Mouse (Mus musculus): ENCODE results near the gene Tecr. TPM values are rescaled to one million over a fixed set of nuclear protein-coding genes. Genes with fewer than 3 reads are reported as not detected.
"Not testable (repeated sequence)": the region's sequence is repeated elsewhere in the genome, so short reads cannot be mapped to it uniquely, and the experiment has no call there.

The Tecr gene
- total RNA-seq, 2 experiments from 2014 or later = 503 to 542 TPM

GRCm38 (mm10) chr8:83574631-83575315 lies 33.0 kb downstream of the Tecr start:
- Histone ChIP-seq H3K27ac (peak overlapping the region; percentile 68), H3K4me3 (no peak overlapping the region)
- DNase-seq (ENCODE audit: low spot score in 2 of 2) = no peak
- TF ChIP-seq CTCF (conservative IDR thresholded peaks at IDR 0.05) = no peak

GRCm38 (mm10) chr8:83573140-83573875 lies 34.5 kb downstream of the Tecr start:
- Histone ChIP-seq H3K4me3 (no peak overlapping the region), H3K27ac (peak overlapping the region; percentile 68; the same call in 1 of the 2 replicates)
- TF ChIP-seq CTCF (conservative IDR thresholded peaks at IDR 0.05) = peak; percentile 47
- no peak for DNase-seq (ENCODE audit: low spot score in 2 of 2)

GRCm38 (mm10) chr8:83572246-83572812 lies 35.4 kb downstream of the Tecr start:
- TF ChIP-seq CTCF (conservative IDR thresholded peaks at IDR 0.05) = no peak
- no peak for DNase-seq (ENCODE audit: low spot score in 2 of 2)
- no peak overlapping the region for H3K4me3 ChIP-seq

GRCm38 (mm10) chr8:83571791-83572190 lies 36.0 kb downstream of the Tecr start:
- no peak overlapping the region for H3K27ac ChIP-seq
- TF ChIP-seq CTCF (conservative IDR thresholded peaks at IDR 0.05) = no peak
- no peak overlapping the region for H3K4me3 ChIP-seq
- DNase-seq (ENCODE audit: low spot score in 2 of 2) = peak in 1 of 2 experiments; percentile 8

More at GRCm38 (mm10) chr8:83572246-83572812, 35.4 kb downstream of the Tecr start:
- H3K27ac ChIP-seq = no peak overlapping the region

- not testable (repeated sequence) for H3K27ac ChIP-seq; DNase-seq (ENCODE audit: low spot score in 2 of 2); H3K4me3 ChIP-seq
Observed at GRCm38 (mm10) chr8:83571001-83571340, 36.8 kb downstream of the Tecr start.

GRCm38 (mm10) chr8:83570272-83571000 lies 37.3 kb downstream of the Tecr start:
- no peak for DNase-seq (ENCODE audit: low spot score in 2 of 2)
- no peak overlapping the region for H3K27ac ChIP-seq
- no peak overlapping the region for H3K4me3 ChIP-seq
- TF ChIP-seq CTCF (conservative IDR thresholded peaks at IDR 0.05) = no peak

- no peak for TF ChIP-seq CTCF (conservative IDR thresholded peaks at IDR 0.05)
- Histone ChIP-seq H3K4me3 (no peak overlapping the region), H3K27ac (peak overlapping the region; percentile 7; the same call in 1 of the 2 replicates)
- no peak for DNase-seq (ENCODE audit: low spot score in 2 of 2)
Observed at GRCm38 (mm10) chr8:83569165-83569564, 38.6 kb downstream of the Tecr start.

- no peak overlapping the region for H3K4me3 ChIP-seq
- DNase-seq (ENCODE audit: low spot score in 2 of 2) = no peak
- TF ChIP-seq CTCF (conservative IDR thresholded peaks at IDR 0.05) = no peak
- H3K27ac ChIP-seq = peak overlapping the region; percentile 7; the same call in 1 of the 2 replicates
Observed at GRCm38 (mm10) chr8:83568755-83569154, 39.0 kb downstream of the Tecr start.

- TF ChIP-seq CTCF (conservative IDR thresholded peaks at IDR 0.05) = no peak
- no peak overlapping the region; the same call in 1 of the 2 replicates for H3K27ac ChIP-seq
- H3K4me3 ChIP-seq = no peak overlapping the region
- DNase-seq (ENCODE audit: low spot score in 2 of 2) = no peak
Observed at GRCm38 (mm10) chr8:83568128-83568527, 39.6 kb downstream of the Tecr start.

- no peak for DNase-seq (ENCODE audit: low spot score in 2 of 2)
- H3K27ac ChIP-seq = peak overlapping the region; percentile 99
- H3K4me3 ChIP-seq = peak overlapping the region; percentile 80
- no peak for TF ChIP-seq CTCF (conservative IDR thresholded peaks at IDR 0.05)
Observed at GRCm38 (mm10) chr8:83567668-83568067, 40.1 kb downstream of the Tecr start.

GRCm38 (mm10) chr8:83566469-83567395 lies 41.0 kb downstream of the Tecr start, which contains the start of gene Ndufb7:
Gene Ndufb7 (plus strand): TSS chr8:83566671.
- H3K4me3 ChIP-seq = peak within 1 kb of the TSS; percentile 80
- H3K27ac ChIP-seq = peak within 1 kb of the TSS; percentile 99
- TF ChIP-seq CTCF (conservative IDR thresholded peaks at IDR 0.05) = peak; percentile 97
- DNase-seq (ENCODE audit: low spot score in 2 of 2) = peak; percentile 93 to 98
